ENCODE assay signal across 8 mouse cellular contexts in the genomic region with DNA sequence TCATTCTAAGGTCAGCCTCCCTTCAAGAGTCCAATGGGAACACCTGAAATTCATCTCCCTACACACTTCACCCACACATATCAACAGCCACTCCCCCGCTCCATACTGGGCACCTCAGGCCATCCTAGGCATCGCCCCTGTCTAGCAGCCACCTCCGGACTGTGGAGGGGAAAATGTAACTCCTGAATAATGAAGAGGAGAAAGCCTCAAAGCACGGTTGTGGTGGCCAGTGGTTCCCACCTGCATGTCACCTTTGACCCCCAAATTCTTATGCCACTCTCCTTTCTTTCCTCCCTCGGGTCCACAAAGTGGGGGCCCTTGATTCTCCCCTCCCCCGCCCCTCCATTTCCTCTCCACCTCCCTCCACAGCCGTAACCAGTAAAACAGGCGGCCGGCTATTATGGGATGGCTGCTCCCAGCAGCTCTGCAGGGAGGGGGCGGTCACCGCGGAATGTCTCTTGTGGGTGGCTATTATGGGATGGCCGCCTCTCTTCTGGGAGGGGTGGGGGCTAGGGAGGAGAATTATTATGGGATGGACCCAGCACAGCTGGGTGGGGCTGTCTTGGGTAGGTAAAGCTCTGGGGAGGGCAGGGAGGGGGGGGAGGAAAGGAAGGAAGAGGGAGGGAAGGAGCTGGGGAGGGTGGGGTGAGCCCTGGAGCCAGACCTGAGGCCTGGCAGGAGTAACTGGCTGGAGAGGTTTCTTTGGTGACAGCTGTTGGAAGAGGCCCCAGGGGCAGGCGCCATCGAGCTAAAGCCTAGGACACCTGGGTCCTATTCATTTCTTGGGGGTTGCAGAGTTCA. TPM values are rescaled to one million over a fixed set of nuclear protein-coding genes. Genes with fewer than 3 reads are reported as not detected.
DNase-seq lines count a peak whose midpoint lies in the region; ATAC-seq lines count a peak whose summit lies in the region.

No protein-coding gene starts in this region.

- H3K27me3 ChIP-seq in embryonic facial prominence, embryonic 10.5 days (replicated peaks; ENCODE audit: low read depth, poor library complexity, severe bottlenecking), result no peaks in the 10 kb centered on the region
- H3K27me3 ChIP-seq in intestine, embryonic 15.5 days (replicated peaks), result no peaks in the 10 kb centered on the region

- WGBS in embryonic facial prominence, embryonic 10.5 days, result 3% methylated on average over 15 of the region's 15 CpGs
- WGBS in intestine, embryonic 15.5 days, result 2% methylated on average over 15 of the region's 15 CpGs

- intact Hi-C loops in left cerebral cortex, postnatal 25 days (cut with DNase I), result loop anchor here (10.0 kb wide), 1 partner anchor 85 kb away; the partner anchor contains the start of gene Zfp384

- H3K4me1 ChIP-seq in embryonic facial prominence, embryonic 10.5 days, result peaks cover 32% of the 10 kb centered on the region
- peaks cover 32% of the 10 kb centered on the region for H3K4me1 ChIP-seq in intestine, embryonic 15.5 days (replicated peaks)

- H3K9me3 ChIP-seq in embryonic facial prominence, embryonic 10.5 days, result no peaks in the 10 kb centered on the region
- H3K9me3 ChIP-seq in intestine, embryonic 15.5 days, result no peaks in the 10 kb centered on the region

- ATAC-seq in intestine, embryonic 15.5 days, result peak; percentile 71
- ATAC-seq in megakaryocyte progenitor cell, adult 5-6 weeks (replicated peaks; ENCODE audit: poor library complexity), result peak; percentile 66

- peak overlapping the region; percentile 61 for H3K4me2 ChIP-seq in intestine, embryonic 15.5 days (replicated peaks)

- H3K4me3 ChIP-seq in embryonic facial prominence, embryonic 10.5 days, result peak overlapping the region; percentile 46
- peak overlapping the region; percentile 19 for H3K4me3 ChIP-seq in intestine, embryonic 15.5 days (replicated peaks)

- peak overlapping the region; percentile 94 for H3K27ac ChIP-seq in embryonic facial prominence, embryonic 10.5 days (replicated peaks)
- peak overlapping the region; percentile 91 for H3K27ac ChIP-seq in intestine, embryonic 15.5 days

- no peaks in the 10 kb centered on the region for H3K36me3 ChIP-seq in embryonic facial prominence, embryonic 10.5 days (replicated peaks)
- H3K36me3 ChIP-seq in intestine, embryonic 15.5 days, result no peaks in the 10 kb centered on the region

- H3K9ac ChIP-seq in intestine, embryonic 15.5 days, result no peak overlapping the region; the same call in 1 of the 2 replicates

- peak; percentile 88 for DNase-seq in layer of hippocampus, adult 11-12 months (ENCODE audit: low spot score)
- no peak for DNase-seq in layer of hippocampus, adult 9-10 months (ENCODE audit: low spot score)
- DNase-seq in embryonic facial prominence, embryonic 10.5 days (ENCODE audit: low spot score), result peak; percentile 85
- peak; percentile 53 to 79 for DNase-seq in gastrocnemius, postnatal 4 days (ENCODE audit: low spot score in 2 of 2)
- DNase-seq in left cerebral cortex, postnatal 25 days (ENCODE audit: low spot score in 2 of 2), result peak; percentile 84 to 95
- peak; percentile 88 for DNase-seq in skeletal muscle tissue, adult 2 months (ENCODE audit: low read depth, low spot score)

RNA-seq across cellular contexts. Expression of gene Chd4, which starts 6.1 kb away (rescaled TPM):
- polyA plus RNA-seq in embryonic facial prominence, embryonic 10.5 days (2016; fragmentation: Nextera tagmentation; extraction: Ambion mirVana), result 102 and 105 TPM in 2 replicates
- total RNA-seq in gastrocnemius, postnatal 4 days (2021), result 100 to 1,000 TPM; 160 to 164 TPM
- polyA plus RNA-seq in intestine, embryonic 15.5 days (2015; fragmentation: Nextera tagmentation; extraction: Ambion mirVana), result 62.3 and 62.6 TPM in 2 replicates
- total RNA-seq in left cerebral cortex, postnatal 25 days (2021), result 100 to 1,000 TPM; 154 to 161 TPM
- total RNA-seq in megakaryocyte progenitor cell, adult 5-6 weeks (2015), result 85.7 and 91.6 TPM in 2 replicates
- total RNA-seq in megakaryocyte progenitor cell, adult 5-6 weeks (2017), result 299 and 375 TPM in 2 replicates

RNA-seq across cellular contexts. Expression of gene Lpar5, which starts 22.0 kb away (rescaled TPM):
- 0.10 and 0.21 TPM in 2 replicates for polyA plus RNA-seq in embryonic facial prominence, embryonic 10.5 days (2016; fragmentation: Nextera tagmentation; extraction: Ambion mirVana)
- under 1 TPM; 0.20 to 0.31 TPM for total RNA-seq in gastrocnemius, postnatal 4 days (2021)
- 5.8 and 6.1 TPM in 2 replicates for polyA plus RNA-seq in intestine, embryonic 15.5 days (2015; fragmentation: Nextera tagmentation; extraction: Ambion mirVana)
- under 1 TPM; 0.60 to 0.96 TPM for total RNA-seq in left cerebral cortex, postnatal 25 days (2021)
- total RNA-seq in megakaryocyte progenitor cell, adult 5-6 weeks (2015), result 6.7 and 10.6 TPM in 2 replicates
- total RNA-seq in megakaryocyte progenitor cell, adult 5-6 weeks (2017), result 3.5 and 6.7 TPM in 2 replicates

RNA-seq across cellular contexts. Expression of gene Acrbp, which starts 40.2 kb away (rescaled TPM):
- 15.9 and 17.8 TPM in 2 replicates for polyA plus RNA-seq in embryonic facial prominence, embryonic 10.5 days (2016; fragmentation: Nextera tagmentation; extraction: Ambion mirVana)
- total RNA-seq in gastrocnemius, postnatal 4 days (2021), result 1 to 10 TPM; 3.9 to 4.6 TPM
- polyA plus RNA-seq in intestine, embryonic 15.5 days (2015; fragmentation: Nextera tagmentation; extraction: Ambion mirVana), result 8.5 and 9.3 TPM in 2 replicates
- 10 to 100 TPM in 1 of 2 experiments, 1 to 10 TPM in 1; 8.4 to 12.3 TPM for total RNA-seq in left cerebral cortex, postnatal 25 days (2021)
- 8.1 and 9.5 TPM in 2 replicates for total RNA-seq in megakaryocyte progenitor cell, adult 5-6 weeks (2015)
- 3.6 and 5.8 TPM in 2 replicates for total RNA-seq in megakaryocyte progenitor cell, adult 5-6 weeks (2017)

RNA-seq across cellular contexts. Expression of gene Nop2, which starts 42.0 kb away (rescaled TPM):
- polyA plus RNA-seq in embryonic facial prominence, embryonic 10.5 days (2016; fragmentation: Nextera tagmentation; extraction: Ambion mirVana), result 94.1 and 99.4 TPM in 2 replicates
- total RNA-seq in gastrocnemius, postnatal 4 days (2021), result 10 to 100 TPM; 26.7 to 28.5 TPM
- 68.1 and 70.3 TPM in 2 replicates for polyA plus RNA-seq in intestine, embryonic 15.5 days (2015; fragmentation: Nextera tagmentation; extraction: Ambion mirVana)
- 10 to 100 TPM; 27.1 to 28.0 TPM for total RNA-seq in left cerebral cortex, postnatal 25 days (2021)
- total RNA-seq in megakaryocyte progenitor cell, adult 5-6 weeks (2015), result 42.8 and 43.7 TPM in 2 replicates
- total RNA-seq in megakaryocyte progenitor cell, adult 5-6 weeks (2017), result 82.3 and 83.8 TPM in 2 replicates

RNA-seq across cellular contexts. Expression of gene Ing4, which starts 50.2 kb away (rescaled TPM):
- 125 and 137 TPM in 2 replicates for polyA plus RNA-seq in embryonic facial prominence, embryonic 10.5 days (2016; fragmentation: Nextera tagmentation; extraction: Ambion mirVana)
- total RNA-seq in gastrocnemius, postnatal 4 days (2021), result 10 to 100 TPM; 54.1 to 54.2 TPM
- 96.2 and 103 TPM in 2 replicates for polyA plus RNA-seq in intestine, embryonic 15.5 days (2015; fragmentation: Nextera tagmentation; extraction: Ambion mirVana)
- total RNA-seq in left cerebral cortex, postnatal 25 days (2021), result 10 to 100 TPM; 54.0 to 62.1 TPM
- total RNA-seq in megakaryocyte progenitor cell, adult 5-6 weeks (2015), result 22.8 and 25.2 TPM in 2 replicates
- 44.4 and 49.8 TPM in 2 replicates for total RNA-seq in megakaryocyte progenitor cell, adult 5-6 weeks (2017)
